Mouse (Mus musculus) adrenal gland, postnatal 36 days (tissue): Measurements from ENCODE around the gene Hspb11. TPM values are rescaled to one million over a fixed set of nuclear protein-coding genes. Genes with fewer than 3 reads are reported as not detected.

Source experiments
- DNase-seq, 2 experiments: peaks; one replicate each; pipeline ENCODE4 v3.0.0; 2021; ENCODE audit warnings: mixed read lengths in 1 of 2
- long read RNA-seq, 2 experiments: library from polyadenylated mRNA; stranded (forward); transcript quantifications; one replicate each; pipeline ENCODE4 v2.0.0; 2021; ENCODE audit warnings: borderline sequencing depth in 2 of 2
- total RNA-seq, 2 experiments: library from RNA; stranded (reverse); gene quantifications; 2 replicates each; pipeline ENCODE4 v1.2.3; 2021

Hspb11 gene
- total RNA-seq, result 10 to 100 TPM; 15.8 to 26.7 TPM
- long read RNA-seq, experiment 1, transcript Hspb11-201 (6 exons, 608 nt), result major isoform, 13 of 25 reads
- long read RNA-seq, experiment 1, transcript Hspb11-202 (6 exons, 607 nt), result minor isoform, 5 of 25 reads
- long read RNA-seq, experiment 1, partial matches to known transcripts, result 1 of 25 reads
- long read RNA-seq, experiment 1, other reads (novel, unspliced or antisense), result 5 of 25 reads
- long read RNA-seq, experiment 2, partial matches to known transcripts, result 0 of 5 reads
- long read RNA-seq, experiment 2, other reads (novel, unspliced or antisense), result 0 of 5 reads

DNA sequence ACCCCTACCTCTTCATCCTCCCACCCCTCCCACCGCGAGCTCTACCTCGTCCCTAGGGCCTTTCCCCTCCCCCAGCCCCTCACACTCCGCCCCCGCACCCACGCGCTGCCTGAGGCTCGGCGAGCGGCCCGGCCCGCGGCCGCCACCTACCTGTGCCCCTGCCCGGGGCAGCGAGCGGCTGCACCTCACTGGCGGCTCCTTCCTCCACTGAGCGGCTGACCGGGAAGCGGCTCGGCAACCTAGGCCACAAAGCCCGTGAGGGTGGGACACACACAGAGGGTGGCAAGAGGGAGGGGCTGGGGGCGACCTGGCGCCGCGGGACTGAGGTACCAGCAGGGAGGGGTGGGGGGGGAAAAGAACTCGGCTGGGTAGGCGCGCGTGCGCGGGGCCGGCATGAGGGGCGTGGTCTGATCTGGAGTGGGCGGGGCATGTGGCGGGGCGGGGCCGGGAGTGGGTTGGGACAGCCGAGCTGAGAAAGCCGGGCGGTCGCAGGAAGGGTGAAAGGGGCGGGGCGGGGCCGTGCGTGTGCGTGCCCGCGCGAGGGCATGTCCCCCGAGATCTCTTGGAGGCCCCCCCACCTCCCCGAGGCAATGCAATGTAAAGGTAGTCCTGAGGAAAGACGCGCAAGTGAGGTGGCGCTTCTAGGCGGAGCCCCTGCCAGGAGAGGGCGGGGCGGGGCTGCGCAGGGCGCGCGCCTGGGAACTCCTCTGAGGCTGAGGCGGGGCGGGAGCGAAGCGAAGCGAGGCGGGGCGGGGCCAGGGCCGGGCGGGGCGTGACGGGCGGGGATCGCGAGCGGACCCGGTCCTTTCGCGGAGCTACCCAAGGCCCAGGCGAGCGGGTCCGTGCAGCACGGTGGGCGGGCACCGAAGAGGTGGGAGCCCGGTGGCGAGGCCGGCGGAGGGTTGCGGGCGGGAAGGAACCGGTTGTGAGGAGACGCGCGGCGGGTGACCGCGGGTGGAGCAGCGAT lies at the start of gene Hspb11, which contains the start of gene Lrrc42:
TSS of gene Hspb11 (plus strand) at position 469 of the 967 bp plus-strand sequence.
TSS of gene Lrrc42 (minus strand) at position 408 of the 967 bp plus-strand sequence.
- DNase-seq, result peak; percentile 96 to 97

- no peak for DNase-seq
Observed at GRCm38 (mm10) chr4:107207016-107207415, 46.4 kb upstream of the Hspb11 start.

GRCm38 (mm10) chr4:107208880-107209279 lies 44.5 kb upstream of the Hspb11 start, which contains the start of gene Ldlrad1:
TSS of gene Ldlrad1 (plus strand) at chr4:107209180.
- DNase-seq, result no peak

DNA sequence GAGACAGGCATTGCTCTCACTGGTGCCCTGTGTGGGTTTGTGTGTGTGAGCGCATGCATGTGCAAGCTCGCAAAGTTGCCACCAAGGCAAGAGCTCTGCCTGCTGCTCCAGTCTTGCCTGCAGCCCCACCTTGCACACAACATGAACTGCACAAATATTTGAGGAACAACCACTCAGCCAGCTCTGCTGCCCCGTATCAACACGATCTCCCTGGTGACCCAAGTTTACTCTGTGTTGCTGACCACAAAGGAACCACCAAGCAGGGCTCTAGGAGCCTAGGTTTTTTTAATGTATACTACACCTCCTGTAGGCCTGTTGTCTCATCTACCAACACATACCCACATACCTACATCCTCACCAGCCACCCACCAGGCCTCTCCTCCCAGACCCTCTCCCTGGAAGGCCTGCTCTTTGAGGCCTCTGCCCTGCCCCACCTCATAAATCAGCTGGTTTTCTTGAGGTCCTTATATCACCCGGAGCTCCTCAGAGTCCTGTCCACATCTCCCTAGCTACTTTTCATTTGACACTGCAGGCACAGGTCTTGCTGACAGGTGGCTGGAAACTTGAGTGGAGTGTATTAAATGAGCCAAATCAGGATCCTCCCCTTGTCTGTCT lies 42.8 kb upstream of the Hspb11 start:
- DNase-seq, result no peak

- DNase-seq, result no peak
Observed at GRCm38 (mm10) chr4:107211465-107211864, 41.9 kb upstream of the Hspb11 start.

- DNase-seq, result no peak
Observed at GRCm38 (mm10) chr4:107211936-107212335, 41.5 kb upstream of the Hspb11 start.

DNA sequence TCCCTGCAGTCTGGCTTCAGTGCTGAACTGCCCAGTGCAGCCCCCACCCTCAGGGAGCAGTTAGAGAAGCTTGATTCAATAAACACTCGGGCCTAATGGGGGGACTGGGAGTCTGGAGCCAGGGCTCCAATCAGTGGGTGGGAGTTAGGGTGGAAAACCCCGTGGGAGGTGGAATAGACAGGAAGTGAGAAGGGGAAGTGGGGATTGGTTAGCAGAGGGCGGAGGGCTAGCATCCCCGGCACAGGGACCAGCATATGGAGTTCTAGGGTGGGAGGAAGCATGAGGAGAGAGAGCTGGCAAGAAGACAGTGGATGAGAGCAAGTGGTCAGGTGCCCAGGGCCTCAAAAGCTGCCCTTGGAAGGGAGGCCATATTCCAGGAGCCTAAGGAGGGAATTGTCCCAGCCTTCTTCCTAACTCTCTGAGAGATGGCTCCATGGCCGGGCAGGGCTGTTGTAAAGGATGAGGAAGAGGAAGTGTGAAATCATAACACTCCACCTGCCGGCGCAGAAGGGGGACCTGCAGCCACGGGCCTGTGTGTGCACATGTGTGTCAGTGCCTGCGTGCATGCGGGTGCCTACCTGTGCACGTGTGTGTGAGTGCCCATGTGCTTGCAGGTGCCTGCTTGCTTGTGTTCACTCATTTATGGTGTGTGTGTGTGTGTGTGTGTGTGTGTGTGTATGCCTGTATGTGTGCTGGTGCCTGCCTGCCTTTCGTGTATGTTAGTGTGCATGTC lies 39.9 kb upstream of the Hspb11 start:
- DNase-seq, result no peak

- DNase-seq, result peak; percentile 39 to 56
Observed at GRCm38 (mm10) chr4:107217574-107217973, 35.8 kb upstream of the Hspb11 start.

DNA sequence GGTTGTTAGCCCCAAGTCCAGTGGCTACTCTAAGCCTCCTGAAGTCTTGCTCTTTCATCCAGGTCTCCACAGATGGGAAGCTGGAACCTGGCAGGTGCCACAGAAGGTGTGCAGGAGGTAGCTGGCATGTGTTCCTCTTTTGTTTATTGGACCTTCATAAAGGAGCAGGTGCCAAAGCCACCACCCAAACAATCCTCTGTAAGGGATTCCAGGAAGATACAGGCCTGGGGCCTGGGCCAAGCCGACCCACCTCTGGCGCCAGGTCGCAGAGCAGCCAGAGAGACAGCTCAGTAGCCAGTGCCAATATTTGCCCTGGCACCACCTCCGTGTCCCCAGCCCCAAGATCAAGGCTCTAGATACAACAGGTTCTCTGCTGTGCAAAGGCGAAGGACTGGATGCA lies 31.9 kb upstream of the Hspb11 start:
- peak in 1 of 2 experiments; percentile 14 for DNase-seq

DNA sequence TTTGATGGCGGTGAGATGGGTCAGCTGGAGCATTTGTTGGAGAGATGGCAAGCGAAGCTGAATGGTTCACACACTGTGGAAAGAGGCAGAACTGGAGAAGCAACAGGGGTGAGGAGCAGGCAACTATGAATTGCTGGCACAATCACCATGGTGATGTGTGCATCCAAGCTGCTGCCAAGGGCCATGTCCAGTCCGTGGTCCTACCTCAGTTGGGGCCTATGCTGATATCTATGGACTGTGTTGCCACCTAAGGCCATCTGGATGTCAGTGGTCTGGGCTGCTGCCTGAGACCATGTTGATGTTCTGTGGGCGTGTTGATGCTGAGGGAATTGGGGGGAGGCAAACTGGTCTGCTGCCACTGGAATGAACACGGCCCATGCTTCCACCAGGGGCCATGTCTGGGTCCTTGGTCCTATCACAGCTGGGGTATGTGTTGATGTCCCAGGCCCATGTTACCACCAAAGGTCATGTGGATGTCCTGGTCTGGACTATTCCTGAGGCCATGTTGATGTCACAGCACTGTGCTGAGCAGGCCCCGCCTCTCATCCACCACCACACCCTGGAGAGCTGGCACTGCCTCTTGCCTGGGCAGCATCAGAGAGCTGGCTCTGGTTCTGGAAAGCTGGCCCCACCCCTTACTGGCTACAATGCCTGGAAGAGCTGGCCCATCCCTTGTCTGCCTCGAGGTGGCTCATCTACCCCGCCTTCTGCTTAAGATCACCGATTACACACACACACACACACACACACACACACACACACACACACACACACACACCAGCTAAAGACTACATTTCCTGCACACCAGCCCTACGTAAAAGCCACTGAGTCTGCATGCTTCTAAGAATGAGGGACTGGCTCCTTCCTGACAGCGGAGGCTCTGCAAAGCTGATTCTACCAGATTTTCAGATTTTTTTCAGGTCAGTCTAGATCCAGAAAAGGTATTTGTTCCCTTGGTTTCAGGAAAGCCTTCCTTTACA lies 29.9 kb upstream of the Hspb11 start:
- DNase-seq, result peak; percentile 25 to 53

GRCm38 (mm10) chr4:107226313-107226712 lies 27.1 kb upstream of the Hspb11 start:
- DNase-seq, result no peak

GRCm38 (mm10) chr4:107232219-107232618 lies 21.2 kb upstream of the Hspb11 start:
- DNase-seq, result no peak

- DNase-seq, result no peak
Observed at GRCm38 (mm10) chr4:107238253-107238652, 15.1 kb upstream of the Hspb11 start.

- DNase-seq, result no peak
Observed at GRCm38 (mm10) chr4:107240196-107240595, 13.2 kb upstream of the Hspb11 start.

GRCm38 (mm10) chr4:107243365-107244333 lies 9.7 kb upstream of the Hspb11 start:
- DNase-seq, result no peak

- DNase-seq, result no peak
Observed at GRCm38 (mm10) chr4:107245368-107245767, 8.0 kb upstream of the Hspb11 start.

GRCm38 (mm10) chr4:107246040-107246439 lies 7.4 kb upstream of the Hspb11 start:
- no peak for DNase-seq

DNA sequence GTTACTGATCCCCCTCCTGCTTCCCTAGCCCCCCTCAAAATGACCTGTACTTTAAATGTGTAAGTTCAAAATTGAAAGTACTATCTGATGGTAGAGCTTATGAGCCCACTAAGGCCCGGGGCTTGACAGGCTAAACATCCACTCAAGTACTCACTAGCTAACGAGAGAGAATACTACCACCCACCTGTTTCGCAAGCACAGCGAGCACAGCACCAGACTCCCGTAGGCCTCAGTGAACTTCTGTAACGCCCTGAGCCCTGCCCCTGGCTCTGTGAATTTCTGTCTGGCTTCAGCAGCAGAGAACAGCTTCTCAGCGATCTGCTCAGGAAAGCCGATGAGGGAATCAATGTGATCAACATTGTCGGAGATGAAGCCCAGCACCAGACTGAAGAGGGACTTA lies 6.3 kb upstream of the Hspb11 start:
- DNase-seq, result no peak

- no peak for DNase-seq
Observed at GRCm38 (mm10) chr4:107248061-107248460, 5.3 kb upstream of the Hspb11 start.
